Mouse (Mus musculus): ENCODE results near the gene Ntrk2. TPM values are rescaled to one million over a fixed set of nuclear protein-coding genes. Genes with fewer than 3 reads are reported as not detected.

Gene Ntrk2
- polyA plus RNA-seq, 1 experiment, result 6.1 TPM

GRCm38 (mm10) chr13:58964701-58965359, 158.5 kb downstream of the Ntrk2 start:
- H3K27ac ChIP-seq (ENCODE audit: insufficient read depth, low read depth, low read length), result no peak overlapping the region
- WGBS, result 62% methylated on average over 12 of the region's 12 CpGs
- no peaks in the 10 kb centered on the region for H3K4me1 ChIP-seq (ENCODE audit: control insufficient read depth, insufficient read depth, low read length)
- no peak for DNase-seq
- no peak for TF ChIP-seq POLR2A (IDR thresholded peaks at IDR 0.05; ENCODE audit: low read depth, low read length)
- TF ChIP-seq CTCF (conservative IDR thresholded peaks at IDR 0.05; ENCODE audit: insufficient read depth, insufficient read length, low read depth, low read length), result no peak
- no peak overlapping the region for H3K4me3 ChIP-seq (ENCODE audit: insufficient read depth, low read depth, low read length)
- H3K36me3 ChIP-seq (ENCODE audit: control insufficient read depth, insufficient read depth, low read length), result no peaks in the 10 kb centered on the region
- no peaks in the 10 kb centered on the region for H3K27me3 ChIP-seq (replicated peaks; ENCODE audit: control insufficient read depth, insufficient read depth, low read length)

- TF ChIP-seq POLR2A (IDR thresholded peaks at IDR 0.05; ENCODE audit: low read depth, low read length), result no peak
- no peak for TF ChIP-seq CTCF (conservative IDR thresholded peaks at IDR 0.05; ENCODE audit: insufficient read depth, insufficient read length, low read depth, low read length)
Observed at GRCm38 (mm10) chr13:58965826-58966225, 159.5 kb downstream of the Ntrk2 start.

GRCm38 (mm10) chr13:58966466-58966865, 160.1 kb downstream of the Ntrk2 start:
- no peaks in the 10 kb centered on the region for H3K4me1 ChIP-seq (ENCODE audit: control insufficient read depth, insufficient read depth, low read length)
- no peak for DNase-seq
- TF ChIP-seq CTCF (conservative IDR thresholded peaks at IDR 0.05; ENCODE audit: insufficient read depth, insufficient read length, low read depth, low read length) (no peak), POLR2A (IDR thresholded peaks at IDR 0.05; ENCODE audit: low read depth, low read length) (no peak)
- 80% methylated on average over 3 of the region's 3 CpGs for WGBS
- no peak overlapping the region for H3K4me3 ChIP-seq (ENCODE audit: insufficient read depth, low read depth, low read length)
- no peaks in the 10 kb centered on the region for H3K36me3 ChIP-seq (ENCODE audit: control insufficient read depth, insufficient read depth, low read length)
- no peak overlapping the region for H3K27ac ChIP-seq (ENCODE audit: insufficient read depth, low read depth, low read length)
- H3K27me3 ChIP-seq (replicated peaks; ENCODE audit: control insufficient read depth, insufficient read depth, low read length), result no peaks in the 10 kb centered on the region

More at GRCm38 (mm10) chr13:58965826-58966225, 159.5 kb downstream of the Ntrk2 start:
- DNase-seq, result no peak
- no peak overlapping the region for H3K27ac ChIP-seq (ENCODE audit: insufficient read depth, low read depth, low read length)
- no peak overlapping the region for H3K4me3 ChIP-seq (ENCODE audit: insufficient read depth, low read depth, low read length)
- no peaks in the 10 kb centered on the region for H3K36me3 ChIP-seq (ENCODE audit: control insufficient read depth, insufficient read depth, low read length)
- WGBS, result 91% methylated on average over 3 of the region's 3 CpGs
- H3K27me3 ChIP-seq (replicated peaks; ENCODE audit: control insufficient read depth, insufficient read depth, low read length), result no peaks in the 10 kb centered on the region
- H3K4me1 ChIP-seq (ENCODE audit: control insufficient read depth, insufficient read depth, low read length), result no peaks in the 10 kb centered on the region

GRCm38 (mm10) chr13:58968168-58968567, 161.8 kb downstream of the Ntrk2 start:
- TF ChIP-seq CTCF (conservative IDR thresholded peaks at IDR 0.05; ENCODE audit: insufficient read depth, insufficient read length, low read depth, low read length) (no peak), POLR2A (IDR thresholded peaks at IDR 0.05; ENCODE audit: low read depth, low read length) (no peak)
- DNase-seq, result no peak
- Histone ChIP-seq H3K36me3 (ENCODE audit: control insufficient read depth, insufficient read depth, low read length) (no peaks in the 10 kb centered on the region), H3K4me1 (ENCODE audit: control insufficient read depth, insufficient read depth, low read length) (no peaks in the 10 kb centered on the region), H3K27me3 (replicated peaks; ENCODE audit: control insufficient read depth, insufficient read depth, low read length) (no peaks in the 10 kb centered on the region), H3K4me3 (ENCODE audit: insufficient read depth, low read depth, low read length) (no peak overlapping the region), H3K27ac (ENCODE audit: insufficient read depth, low read depth, low read length) (no peak overlapping the region)
- WGBS, result 64% methylated on average over 5 of the region's 5 CpGs

GRCm38 (mm10) chr13:58971449-58971903, 165.1 kb downstream of the Ntrk2 start:
- no peak for TF ChIP-seq POLR2A (IDR thresholded peaks at IDR 0.05; ENCODE audit: low read depth, low read length)
- no peak for TF ChIP-seq CTCF (conservative IDR thresholded peaks at IDR 0.05; ENCODE audit: insufficient read depth, insufficient read length, low read depth, low read length)
- no peaks in the 10 kb centered on the region for H3K36me3 ChIP-seq (ENCODE audit: control insufficient read depth, insufficient read depth, low read length)
- no peak for DNase-seq
- 36% methylated on average over 5 of the region's 5 CpGs for WGBS
- no peak overlapping the region for H3K4me3 ChIP-seq (ENCODE audit: insufficient read depth, low read depth, low read length)
- no peaks in the 10 kb centered on the region for H3K4me1 ChIP-seq (ENCODE audit: control insufficient read depth, insufficient read depth, low read length)
- H3K27ac ChIP-seq (ENCODE audit: insufficient read depth, low read depth, low read length), result no peak overlapping the region
- H3K27me3 ChIP-seq (replicated peaks; ENCODE audit: control insufficient read depth, insufficient read depth, low read length), result no peaks in the 10 kb centered on the region

- WGBS, result 50% methylated on average over 5 of the region's 5 CpGs
- H3K27ac ChIP-seq (ENCODE audit: insufficient read depth, low read depth, low read length), result no peak overlapping the region
- no peak for TF ChIP-seq CTCF (conservative IDR thresholded peaks at IDR 0.05; ENCODE audit: insufficient read depth, insufficient read length, low read depth, low read length)
- no peak for TF ChIP-seq POLR2A (IDR thresholded peaks at IDR 0.05; ENCODE audit: low read depth, low read length)
- H3K27me3 ChIP-seq (replicated peaks; ENCODE audit: control insufficient read depth, insufficient read depth, low read length), result no peaks in the 10 kb centered on the region
- H3K4me1 ChIP-seq (ENCODE audit: control insufficient read depth, insufficient read depth, low read length), result no peaks in the 10 kb centered on the region
- DNase-seq, result no peak
- no peak overlapping the region for H3K4me3 ChIP-seq (ENCODE audit: insufficient read depth, low read depth, low read length)
- H3K36me3 ChIP-seq (ENCODE audit: control insufficient read depth, insufficient read depth, low read length), result no peaks in the 10 kb centered on the region
Observed at GRCm38 (mm10) chr13:58972511-58972910, 166.1 kb downstream of the Ntrk2 start.

GRCm38 (mm10) chr13:58996447-58996846, 190.1 kb downstream of the Ntrk2 start:
- H3K4me1 ChIP-seq (ENCODE audit: control insufficient read depth, insufficient read depth, low read length), result no peaks in the 10 kb centered on the region
- H3K27me3 ChIP-seq (replicated peaks; ENCODE audit: control insufficient read depth, insufficient read depth, low read length), result no peaks in the 10 kb centered on the region
- TF ChIP-seq POLR2A (IDR thresholded peaks at IDR 0.05; ENCODE audit: low read depth, low read length), result no peak
- TF ChIP-seq CTCF (conservative IDR thresholded peaks at IDR 0.05; ENCODE audit: insufficient read depth, insufficient read length, low read depth, low read length), result no peak
- no peak overlapping the region for H3K4me3 ChIP-seq (ENCODE audit: insufficient read depth, low read depth, low read length)
- 58% methylated on average over 5 of the region's 5 CpGs for WGBS
- no peaks in the 10 kb centered on the region for H3K36me3 ChIP-seq (ENCODE audit: control insufficient read depth, insufficient read depth, low read length)
- no peak overlapping the region for H3K27ac ChIP-seq (ENCODE audit: insufficient read depth, low read depth, low read length)
- no peak for DNase-seq
